Mouse (Mus musculus) urinary bladder, postnatal 36 days (tissue): ENCODE data around the gene Mdh2.

Experiments
- DNase-seq, 2 experiments: peaks; one replicate each; pipeline ENCODE4 v3.0.0; 2022; ENCODE audit warnings: low spot score in 2 of 2, mixed read lengths in 1 of 2

Gene Mdh2

DNA sequence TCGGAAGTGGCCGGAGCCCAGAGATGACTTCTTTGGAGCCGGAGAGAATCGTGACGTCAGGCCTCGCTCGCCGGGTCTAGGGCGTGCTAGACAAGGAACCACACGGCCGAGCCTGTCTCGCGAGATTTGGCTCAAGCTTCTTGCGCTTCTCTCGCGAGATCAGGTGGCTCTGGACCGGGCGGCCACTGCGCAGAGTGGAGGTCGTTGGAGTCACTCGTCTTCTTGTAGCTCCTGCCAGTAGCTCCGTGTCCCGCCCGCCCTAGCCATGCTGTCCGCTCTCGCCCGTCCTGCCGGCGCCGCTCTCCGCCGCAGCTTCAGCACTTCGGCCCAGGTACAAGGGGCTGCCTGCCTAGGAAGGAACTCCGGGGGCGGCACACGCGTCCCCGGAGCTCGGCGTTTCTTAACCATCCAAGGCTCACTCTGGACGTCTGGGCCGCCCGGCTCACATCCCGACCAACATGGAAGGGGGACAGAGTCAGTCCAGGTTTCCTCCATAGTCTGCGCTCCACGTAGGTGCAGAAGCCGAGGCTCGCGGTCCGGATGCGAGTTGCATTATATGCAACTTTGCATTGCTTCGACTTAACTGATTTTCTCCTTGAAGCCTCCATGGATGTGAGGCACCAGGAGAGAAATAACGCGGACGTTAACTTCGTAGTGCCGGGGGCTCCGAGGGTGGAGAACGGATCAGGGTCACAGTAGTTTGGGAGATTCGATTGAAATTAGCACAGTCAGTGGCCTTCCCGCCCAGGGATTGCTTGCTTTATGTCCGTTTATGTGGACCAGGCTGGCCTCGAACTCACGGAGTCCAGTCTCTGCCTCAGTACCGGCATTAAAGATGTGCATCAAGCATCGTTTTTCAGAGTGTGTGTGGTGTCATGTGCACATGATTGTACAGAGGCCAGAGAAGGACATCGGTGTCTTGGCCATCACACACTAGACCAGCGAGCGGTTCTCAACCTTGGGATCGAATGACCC, at the start of gene Mdh2:
Gene Mdh2, plus strand, starts transcription at position 10 of the 975 bp plus-strand sequence.
- peak; percentile 98 to 100 for DNase-seq

DNA sequence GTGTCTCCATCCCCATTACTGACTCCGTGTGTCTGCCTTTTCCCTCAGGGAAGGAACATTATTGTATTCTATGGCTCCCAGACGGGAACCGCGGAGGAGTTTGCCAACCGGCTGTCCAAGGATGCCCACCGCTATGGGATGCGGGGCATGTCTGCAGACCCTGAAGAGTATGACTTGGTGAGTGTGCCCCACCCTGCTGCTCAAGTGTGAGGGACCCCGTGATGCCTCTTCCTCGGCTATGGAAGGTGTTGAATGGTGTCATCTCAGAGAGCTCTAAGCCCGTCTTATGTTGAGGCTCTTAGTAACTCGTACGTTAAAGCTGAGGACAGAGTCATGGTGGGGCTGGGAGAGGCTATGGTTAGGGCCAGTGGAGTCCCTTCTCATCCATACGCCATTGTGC, 48.9 kb upstream of the Mdh2 start:
- no peak for DNase-seq

DNA sequence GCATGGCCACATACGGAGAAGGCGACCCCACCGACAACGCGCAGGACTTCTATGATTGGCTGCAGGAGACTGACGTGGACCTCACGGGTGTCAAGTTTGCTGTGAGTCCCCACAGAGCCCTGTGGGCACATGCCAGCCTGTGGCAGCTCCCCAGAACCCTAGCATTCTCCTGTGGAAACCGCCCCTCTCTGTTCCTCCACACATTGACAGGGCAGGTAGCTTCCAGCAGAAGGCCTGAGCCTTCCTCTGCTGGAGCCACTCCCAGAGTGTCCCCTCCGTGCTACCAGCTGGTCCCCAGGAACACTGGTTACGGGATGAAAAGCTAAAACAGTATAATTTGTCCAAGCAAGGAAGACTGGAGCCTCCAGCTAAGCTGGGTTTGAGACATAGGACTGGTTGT, 48.0 kb upstream of the Mdh2 start:
- no peak for DNase-seq

DNA sequence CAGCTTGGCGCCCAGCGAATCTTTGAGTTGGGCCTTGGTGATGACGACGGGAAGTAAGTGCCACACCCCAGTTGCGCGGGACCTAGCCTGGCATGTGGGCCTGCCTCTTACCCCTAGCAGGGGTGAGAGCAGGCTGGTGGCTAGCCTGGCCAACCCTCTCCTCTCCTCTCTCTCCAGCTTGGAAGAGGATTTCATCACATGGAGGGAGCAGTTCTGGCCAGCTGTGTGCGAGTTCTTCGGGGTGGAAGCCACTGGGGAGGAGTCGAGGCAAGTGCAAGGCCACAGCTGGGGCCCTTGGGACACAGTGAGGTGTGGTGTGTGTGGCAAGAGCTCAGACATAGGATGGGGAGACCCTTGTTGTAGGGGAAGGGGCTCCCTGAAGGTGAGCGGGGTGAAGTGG, 47.4 kb upstream of the Mdh2 start:
- no peak for DNase-seq

DNA sequence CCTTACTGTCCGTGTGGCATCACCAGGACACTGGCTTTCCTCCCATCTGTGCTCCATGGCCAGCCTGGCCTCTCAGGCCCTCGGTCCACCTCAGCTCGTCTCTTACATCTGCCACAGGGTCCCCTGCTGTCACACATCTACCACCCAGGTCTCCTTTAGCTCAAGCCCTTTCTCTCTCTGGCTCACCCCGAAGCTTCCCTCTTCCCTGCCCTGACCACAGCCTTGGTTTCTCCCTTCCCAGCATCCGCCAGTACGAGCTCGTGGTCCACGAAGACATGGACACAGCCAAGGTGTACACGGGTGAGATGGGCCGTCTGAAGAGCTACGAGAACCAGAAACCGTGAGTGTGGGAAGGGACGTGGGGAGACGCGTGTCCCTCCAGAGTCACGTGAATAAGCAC, 47.0 kb upstream of the Mdh2 start:
- DNase-seq: no peak

DNA sequence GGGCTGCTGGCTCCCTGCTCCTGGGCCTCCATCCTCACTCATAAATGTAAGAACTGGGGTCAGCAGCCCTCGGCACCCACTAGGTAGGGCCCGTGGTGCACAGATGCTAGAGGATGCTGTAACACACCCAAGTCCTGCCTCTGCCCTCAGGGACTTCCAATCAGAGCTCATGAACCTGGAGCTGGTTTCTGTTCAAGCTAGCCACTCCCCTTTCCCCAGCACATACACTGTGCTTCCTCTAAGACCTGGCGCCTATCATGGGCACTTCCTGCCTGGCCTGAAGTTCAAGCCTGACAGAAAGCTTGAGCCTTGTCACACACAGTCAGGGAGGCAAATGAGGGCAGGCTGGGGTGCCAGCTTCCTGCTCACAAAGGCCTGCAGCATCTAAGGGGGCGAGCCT, 45.2 kb upstream of the Mdh2 start:
- DNase-seq: no peak

DNA sequence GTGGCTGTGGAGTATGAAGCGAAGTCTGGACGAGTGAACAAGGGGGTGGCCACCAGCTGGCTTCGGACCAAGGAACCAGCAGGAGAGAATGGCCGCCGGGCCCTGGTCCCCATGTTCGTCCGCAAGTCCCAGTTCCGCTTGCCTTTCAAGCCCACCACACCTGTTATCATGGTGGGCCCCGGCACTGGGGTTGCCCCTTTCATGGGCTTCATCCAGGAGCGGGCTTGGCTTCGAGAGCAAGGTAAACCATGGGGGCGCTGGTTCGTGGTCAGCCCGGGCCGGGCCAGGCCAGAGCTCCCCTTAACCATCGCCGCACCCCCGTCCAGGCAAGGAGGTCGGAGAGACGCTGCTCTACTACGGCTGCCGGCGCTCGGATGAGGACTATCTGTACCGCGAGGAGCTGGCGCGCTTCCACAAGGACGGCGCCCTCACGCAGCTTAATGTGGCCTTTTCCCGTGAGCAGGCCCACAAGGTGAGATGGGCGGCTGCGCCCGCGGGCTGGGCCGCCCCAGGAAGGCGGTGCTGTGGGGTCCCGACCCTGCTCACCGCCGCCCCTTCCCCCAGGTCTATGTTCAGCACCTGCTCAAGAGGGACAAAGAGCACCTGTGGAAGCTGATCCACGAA, 44.1 kb upstream of the Mdh2 start:
- no peak for DNase-seq

DNA sequence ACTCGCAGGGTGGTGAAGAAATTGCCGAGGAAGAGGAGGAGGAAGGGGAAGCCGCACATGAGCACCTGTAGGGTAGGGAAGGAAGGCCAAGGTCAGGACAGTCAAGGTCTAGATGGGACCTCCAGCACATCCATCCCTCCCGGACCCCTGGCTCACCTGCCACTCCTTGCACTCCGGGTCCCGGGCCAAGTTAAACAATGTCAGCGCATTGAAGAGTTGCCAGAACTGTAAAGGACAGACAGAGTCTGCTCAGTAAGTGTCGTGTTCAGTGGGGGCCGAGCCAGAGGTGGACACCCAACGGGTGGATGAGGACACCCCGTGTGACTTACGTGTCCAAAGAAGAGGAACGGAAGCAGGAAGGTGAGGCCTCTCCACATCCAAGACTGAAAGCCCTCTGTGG, 42.5 kb upstream of the Mdh2 start:
- DNase-seq: no peak

DNA sequence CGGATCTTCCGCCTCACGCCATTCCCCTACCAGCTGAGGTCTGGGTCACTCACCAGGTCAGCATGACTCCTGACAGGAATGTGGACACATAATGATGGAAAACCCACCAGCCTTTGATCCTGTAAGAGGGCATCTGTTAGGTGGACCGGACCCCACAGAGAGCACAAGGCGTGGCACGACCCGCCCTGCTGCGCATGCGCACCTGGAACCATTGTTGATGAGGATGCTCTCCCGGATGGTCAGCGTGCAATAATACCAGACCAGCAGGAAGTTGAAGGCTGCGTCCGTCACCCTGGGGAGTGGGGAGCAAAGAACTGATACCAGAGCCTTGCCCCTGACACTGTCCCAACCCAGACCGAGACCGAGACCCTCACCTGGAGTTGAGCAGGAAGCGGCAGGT, 41.7 kb upstream of the Mdh2 start:
- no peak for DNase-seq

DNA sequence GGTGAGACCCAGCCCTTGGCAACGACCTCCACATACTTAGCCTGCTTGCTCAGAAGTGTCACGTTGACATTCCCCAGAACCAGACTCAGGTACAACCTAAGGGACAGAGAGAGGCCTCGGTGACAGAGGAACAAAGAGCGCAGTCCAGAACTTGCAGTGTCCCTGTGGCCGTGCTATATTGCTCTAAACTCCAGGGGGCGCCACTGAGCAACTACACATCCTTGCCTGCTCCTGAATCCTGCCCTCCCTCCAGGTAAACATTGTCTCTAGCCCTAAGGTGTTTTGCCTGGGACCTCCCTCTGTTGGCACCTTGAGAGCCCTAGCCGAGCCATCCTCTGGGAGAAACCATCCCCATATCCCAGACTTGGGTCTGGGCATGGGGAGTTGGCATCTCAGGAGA, 41.1 kb upstream of the Mdh2 start:
- no peak for DNase-seq

DNA sequence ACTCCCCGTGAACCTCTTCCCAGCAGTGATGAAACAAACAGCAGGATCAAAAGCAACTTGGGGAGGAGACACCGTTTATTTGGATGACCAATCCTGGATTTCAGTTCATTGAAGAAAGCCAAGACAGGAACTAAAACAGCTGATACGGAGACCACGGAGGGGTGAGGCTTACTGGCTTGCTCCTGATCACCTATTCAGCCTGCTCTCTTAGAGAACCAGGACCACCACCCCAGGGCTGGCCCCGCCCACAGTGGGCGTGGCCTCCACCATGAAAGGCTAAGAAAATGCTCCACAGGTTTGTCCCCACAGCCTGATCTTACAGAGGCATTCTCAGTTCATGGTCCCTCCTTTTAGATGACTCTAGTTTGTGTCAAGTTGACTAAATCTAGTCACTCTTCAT, 40.0 kb upstream of the Mdh2 start:
- DNase-seq: no peak

DNA sequence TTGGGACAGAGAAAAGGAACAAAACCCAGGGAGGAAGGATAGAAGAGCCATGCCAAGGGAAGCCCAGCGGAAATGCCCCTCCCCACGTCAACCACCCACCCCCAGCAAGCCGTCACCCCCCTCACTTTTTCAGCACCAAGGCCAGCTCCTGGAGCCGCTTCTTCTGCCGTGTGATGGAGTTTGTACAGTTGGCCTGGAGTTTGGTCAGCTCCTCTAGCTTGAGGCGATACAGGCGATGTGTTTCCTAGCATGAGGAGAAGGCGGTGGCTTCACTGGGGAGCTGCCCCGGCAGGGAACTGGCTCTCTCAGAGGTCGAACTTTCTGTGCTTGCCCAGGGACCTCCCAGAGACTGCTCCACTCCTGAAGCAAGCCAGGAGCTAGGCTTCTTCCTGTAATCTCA, 36.1 kb upstream of the Mdh2 start:
- no peak for DNase-seq

DNA sequence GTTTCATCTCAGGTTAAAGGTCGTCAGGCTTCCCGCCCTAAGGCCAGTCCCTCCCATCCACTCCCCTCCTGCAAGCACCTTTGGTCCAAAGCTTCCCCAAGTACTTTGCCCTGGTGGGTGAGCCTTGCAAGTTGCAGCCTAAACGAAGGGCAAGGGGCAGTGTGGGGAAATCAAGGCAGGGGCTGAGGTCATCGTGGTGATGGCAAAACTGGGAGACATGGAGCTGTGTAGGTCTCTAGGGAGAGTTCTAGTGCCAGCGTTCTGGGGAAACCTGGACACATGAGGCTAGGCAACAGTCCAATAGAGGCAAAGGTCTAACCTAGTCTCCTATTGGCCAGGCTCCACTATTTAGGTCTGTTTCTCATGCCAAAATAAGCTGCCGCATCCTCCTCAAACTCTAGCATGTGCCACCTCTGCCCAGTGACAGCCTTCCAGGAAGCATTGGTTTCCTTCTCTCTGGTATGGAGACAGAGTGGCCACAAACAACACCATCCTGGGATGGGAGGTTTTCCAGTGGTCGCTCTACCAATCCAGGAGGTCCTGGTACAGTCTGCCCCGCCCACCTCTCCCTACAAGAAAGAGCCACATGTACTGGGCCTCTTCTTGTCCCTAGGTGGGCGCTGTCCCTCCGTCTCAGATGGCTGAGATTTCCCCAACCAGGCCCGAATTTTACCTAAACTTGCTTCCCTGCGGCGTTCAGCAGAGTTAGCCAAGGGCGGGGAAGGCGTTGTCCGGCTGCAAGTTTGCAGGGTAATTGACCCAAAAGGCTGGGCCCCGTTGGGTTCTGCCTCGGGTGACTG, 35.1 kb upstream of the Mdh2 start:
- peak in 1 of 2 experiments; percentile 52 for DNase-seq

DNA sequence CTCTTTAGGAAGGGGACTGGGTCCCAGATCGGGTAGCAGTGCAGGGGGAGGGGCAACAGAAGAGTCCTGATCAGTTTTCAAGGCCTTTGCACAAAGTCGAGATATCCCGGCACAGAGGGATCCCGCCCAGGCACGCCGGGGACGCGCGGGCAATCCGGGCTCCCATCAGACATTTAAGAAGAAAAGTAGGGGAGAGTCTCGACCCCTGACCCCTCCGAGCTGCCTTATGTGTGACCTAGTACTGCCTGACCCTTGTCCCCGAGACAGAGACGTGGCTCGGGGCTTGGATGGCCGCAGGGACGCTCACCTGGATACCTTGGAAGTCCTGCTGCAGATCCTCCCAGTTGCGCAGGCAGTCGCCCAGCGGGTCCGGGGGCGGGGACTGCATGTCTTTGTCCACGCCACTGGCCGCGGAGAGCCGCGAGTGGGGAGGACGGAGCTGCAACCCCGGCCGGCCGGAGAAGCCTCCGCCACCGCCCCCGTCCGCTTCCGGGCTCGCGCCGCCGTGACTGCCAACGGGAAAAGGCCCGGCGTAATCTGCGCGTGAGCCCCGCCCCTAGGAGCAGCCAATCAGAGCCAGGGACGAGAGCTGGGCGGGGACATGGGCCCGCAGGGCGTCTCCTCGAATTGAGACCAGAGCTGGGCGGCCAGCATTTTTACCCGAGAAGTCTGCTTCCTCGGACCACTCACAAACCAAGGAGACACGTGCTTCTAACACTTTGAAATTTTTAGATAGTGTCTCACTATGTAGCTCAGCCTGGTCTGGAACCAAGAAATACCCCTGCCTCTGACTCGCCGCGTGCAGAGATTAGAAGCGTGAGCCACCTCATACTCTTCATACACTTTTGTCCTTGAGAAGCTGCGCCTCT, 34.3 kb upstream of the Mdh2 start, which contains the start of gene Tmem120a:
Gene Tmem120a, minus strand, starts transcription at position 708 of the 869 bp plus-strand sequence.
- peak; percentile 95 to 97 for DNase-seq

DNA sequence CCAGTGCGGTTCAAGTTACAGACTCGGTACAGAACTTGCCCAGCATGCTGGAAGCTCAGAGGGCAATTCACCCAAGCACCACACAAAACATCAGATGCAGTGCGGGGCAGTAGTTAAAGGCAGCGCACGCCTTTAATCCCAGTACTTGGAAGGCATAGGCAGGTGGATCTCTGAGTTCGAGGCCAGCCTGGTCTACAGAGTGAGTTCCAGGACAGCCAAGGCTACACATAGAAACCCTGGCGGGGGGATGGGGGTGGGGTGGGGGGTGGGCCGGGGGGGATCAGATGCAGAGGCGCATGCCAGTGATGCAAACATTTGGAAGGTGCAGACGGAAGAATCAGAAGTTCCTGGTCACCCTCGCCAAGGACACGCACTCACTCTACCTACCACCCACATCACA, 33.5 kb upstream of the Mdh2 start:
- DNase-seq: no peak

DNA sequence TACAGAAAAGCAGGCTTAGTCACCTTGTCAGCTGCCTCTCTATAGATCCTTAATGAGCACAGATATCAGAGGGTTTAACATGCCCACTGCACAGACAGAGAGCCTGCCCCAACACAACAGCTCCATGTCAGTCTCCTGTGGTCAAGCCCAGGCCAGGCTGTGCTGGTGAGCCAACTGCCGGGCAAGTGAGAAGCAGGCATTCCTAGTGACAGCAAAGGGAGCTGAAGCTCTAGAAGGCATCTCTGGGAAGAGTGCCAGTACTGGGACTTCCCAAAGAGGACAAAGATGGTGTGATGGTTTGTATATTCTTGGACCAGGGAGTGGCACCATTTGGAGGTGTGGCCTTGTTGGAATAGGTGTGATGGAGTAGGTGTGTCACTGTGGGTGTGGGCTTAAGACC, 27.2 kb upstream of the Mdh2 start:
- DNase-seq: no peak

DNA sequence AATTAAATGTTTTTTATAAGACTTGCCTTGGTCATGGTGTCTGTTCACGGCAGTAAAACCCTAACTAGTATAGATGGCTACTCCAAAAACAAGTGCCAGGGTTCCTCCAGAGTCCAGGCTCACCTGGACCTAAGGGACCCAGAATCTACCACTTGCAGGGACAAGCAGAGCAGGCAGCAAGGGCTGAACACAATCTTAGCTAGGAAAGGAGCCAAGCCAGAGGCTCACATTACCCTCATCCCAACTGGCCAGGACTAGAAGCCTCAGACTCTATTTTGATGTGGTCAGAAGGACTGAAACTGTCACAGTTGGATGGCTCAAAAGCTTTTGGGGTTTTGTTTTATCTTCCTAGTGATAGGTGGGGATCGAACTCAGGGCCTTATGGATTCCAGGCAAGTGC, 26.7 kb upstream of the Mdh2 start:
- DNase-seq: no peak

DNA sequence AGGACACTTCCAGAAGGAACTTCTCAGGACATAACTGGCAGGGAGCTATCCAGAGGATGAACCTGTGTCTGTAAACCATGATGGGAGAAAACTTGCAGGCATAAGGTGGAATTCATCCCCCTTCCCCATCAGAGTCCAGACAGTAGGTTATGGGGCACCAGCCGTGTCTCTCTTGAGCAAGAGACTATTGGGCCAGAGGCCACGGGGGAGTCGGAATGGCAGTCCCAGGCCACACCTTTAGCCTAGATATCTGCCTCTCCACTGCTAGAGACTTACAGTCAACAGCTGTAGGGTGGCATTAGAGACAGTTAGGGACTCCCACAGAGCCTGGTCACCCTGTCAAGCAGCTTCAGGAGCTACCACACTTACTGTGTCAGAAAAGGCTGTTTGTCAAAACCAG, 16.4 kb upstream of the Mdh2 start:
- DNase-seq: peak in 1 of 2 experiments; percentile 48

DNA sequence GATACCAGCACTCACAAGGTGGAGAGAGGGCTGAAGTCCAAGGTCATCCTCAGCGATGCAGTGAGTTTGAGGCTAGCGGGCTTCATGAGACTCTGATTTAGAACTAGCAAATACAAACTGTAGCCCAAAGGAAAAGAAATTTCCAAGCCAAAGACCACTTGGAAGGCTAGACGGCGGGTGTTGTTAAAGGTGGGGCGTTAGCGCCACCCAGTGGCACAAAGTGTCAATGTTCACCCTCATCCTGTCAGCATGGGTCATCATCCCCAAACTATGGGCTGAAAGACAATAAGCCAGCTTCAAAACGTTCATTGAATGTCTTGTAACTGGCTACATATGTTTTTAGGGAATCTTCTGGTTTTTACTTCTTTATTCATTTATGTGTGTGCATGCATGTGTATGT, 14.8 kb upstream of the Mdh2 start:
- peak; percentile 51 to 65 for DNase-seq

DNA sequence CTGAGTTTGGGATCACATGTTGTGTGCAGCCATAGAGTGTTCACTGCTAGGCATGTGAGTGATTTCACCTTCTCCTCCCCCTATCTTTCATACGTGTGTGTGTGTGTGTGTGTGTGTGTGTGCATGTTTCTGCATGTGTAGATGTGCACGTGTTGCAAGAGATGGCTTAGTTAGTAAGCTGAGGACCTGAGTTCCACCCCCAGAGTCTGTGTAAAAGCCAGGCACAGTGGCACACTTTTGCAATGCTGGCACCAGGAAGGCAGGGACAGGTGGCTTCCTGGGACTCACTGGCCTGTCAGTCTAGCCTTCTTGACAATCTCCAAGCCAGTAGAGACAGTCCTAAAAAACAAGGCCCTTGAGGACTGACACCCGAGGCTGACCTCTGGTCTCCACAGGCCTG, 13.3 kb upstream of the Mdh2 start:
- DNase-seq: no peak

DNA sequence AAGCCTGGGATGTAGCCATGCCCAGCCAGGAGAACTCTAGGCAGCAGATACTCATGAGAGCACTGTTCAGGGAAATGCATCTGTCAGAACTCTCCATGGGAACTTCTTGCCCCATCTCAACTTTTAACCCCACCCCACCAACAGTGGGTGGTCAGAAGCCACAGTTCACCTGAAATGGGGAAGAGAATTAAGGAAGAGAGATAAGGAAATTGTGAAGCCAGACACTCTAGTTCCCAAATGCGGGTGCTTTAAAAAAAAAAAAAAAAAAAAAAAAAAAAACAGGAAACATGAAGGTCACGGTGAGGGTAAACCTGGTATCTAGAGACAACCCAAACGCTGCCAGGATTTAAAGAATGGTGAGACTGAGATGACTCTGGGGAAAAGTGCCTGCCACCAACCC, 5.8 kb upstream of the Mdh2 start:
- no peak for DNase-seq
